Mouse (Mus musculus) MEL (cell line): Measurements from ENCODE around the gene Cpt1a.

ENCODE experiments used
- CHD1 ChIP-seq: IDR thresholded peaks from 2 replicates; pipeline ENCODE4 v1.6.1; 2012; ENCODE audit warnings: low read depth, mild to moderate bottlenecking, inconsistent platforms, low read length, improper control_type of control experiment
- CTCF ChIP-seq, 3 experiments: IDR thresholded peaks in 2 of 3; conservative IDR thresholded peaks in 1 of 3; 2 replicates each; pipeline ENCODE4 v1.5.1; 2011 to 2012; ENCODE audit warnings: low read length in 3 of 3, low read depth in 2 of 3, mild to moderate bottlenecking in 2 of 3, improper control_type of control experiment in 1 of 3, inconsistent platforms in 1 of 3, mixed read lengths in 1 of 3, moderate library complexity in 1 of 3; ENCODE audit not compliant: control insufficient read depth in 1 of 3, insufficient read depth in 1 of 3, poor library complexity in 1 of 3, severe bottlenecking in 1 of 3
- ETS1 ChIP-seq: IDR thresholded peaks from 2 replicates; pipeline ENCODE4 v1.6.1; 2012; ENCODE audit warnings: low read depth, mild to moderate bottlenecking, inconsistent platforms, low read length, improper control_type of control experiment, moderate library complexity
- GABPA ChIP-seq: IDR thresholded peaks from 2 replicates; pipeline ENCODE4 v1.6.1; 2012; ENCODE audit warnings: low read depth, mild to moderate bottlenecking, inconsistent platforms, low read length, improper control_type of control experiment, moderate library complexity
- MYC ChIP-seq: IDR thresholded peaks from 2 replicates; pipeline ENCODE4 v1.6.1; 2011; ENCODE audit warnings: low read depth, mild to moderate bottlenecking, low read length, improper control_type of control experiment, moderate library complexity
- POLR2A ChIP-seq, 2 experiments: IDR thresholded peaks; 2 replicates each; pipeline ENCODE4 v1.6.1; 2011 to 2012; ENCODE audit warnings: low read length in 2 of 2, mild to moderate bottlenecking in 2 of 2, control low read depth in 1 of 2, improper control_type of control experiment in 1 of 2, low read depth in 1 of 2, moderate library complexity in 1 of 2; ENCODE audit not compliant: control insufficient read depth in 1 of 2, insufficient read depth in 1 of 2, poor library complexity in 1 of 2
- RCOR1 ChIP-seq: IDR thresholded peaks from 2 replicates; pipeline ENCODE4 v1.6.1; 2012; ENCODE audit warnings: low read depth, mild to moderate bottlenecking, inconsistent platforms, low read length, improper control_type of control experiment
- TBP ChIP-seq: IDR thresholded peaks from 2 replicates; pipeline ENCODE4 v1.8.0; 2011; ENCODE audit warnings: low read depth, low read length, improper control_type of control experiment
- USF1 ChIP-seq: IDR thresholded peaks from 2 replicates; pipeline ENCODE4 v1.6.1; 2014; ENCODE audit warnings: low read depth, mild to moderate bottlenecking, inconsistent platforms, low read length, improper control_type of control experiment, moderate library complexity
- USF2 ChIP-seq, 2 experiments: IDR thresholded peaks; 2 replicates each; pipeline ENCODE4 v1.6.1; 2011 to 2012; ENCODE audit warnings: improper control_type of control experiment in 2 of 2, low read length in 2 of 2, borderline replicate concordance in 1 of 2, inconsistent platforms in 1 of 2, low read depth in 1 of 2, mild to moderate bottlenecking in 1 of 2; ENCODE audit not compliant: insufficient read depth in 1 of 2

DNA sequence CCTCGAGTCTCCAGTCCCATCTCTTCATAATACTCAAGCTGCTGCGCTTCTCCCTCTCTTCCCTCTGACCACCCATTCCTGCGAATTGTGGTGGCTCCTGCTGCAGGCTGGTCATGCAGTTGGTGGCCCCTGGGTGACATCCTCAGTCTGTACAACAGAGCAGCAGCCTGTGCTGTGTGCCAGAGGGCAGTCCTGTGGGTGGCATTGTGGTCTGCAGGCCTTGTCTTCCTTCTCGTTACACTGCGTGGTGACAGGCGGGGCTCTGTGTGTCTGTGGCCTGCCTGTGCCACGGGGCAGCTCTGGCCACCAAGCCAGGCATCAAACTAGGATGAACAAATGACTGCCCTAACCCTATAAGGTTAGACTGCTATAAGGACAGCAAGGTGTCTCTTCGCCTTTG lies 17.1 kb downstream of the Cpt1a start:
- TF ChIP-seq USF1 (no peak), ETS1 (no peak), CHD1 (no peak), TBP (no peak), CTCF (IDR thresholded peaks at IDR 0.05 in 2 of 3, conservative IDR thresholded peaks at IDR 0.05 in 1 of 3; ENCODE audit: control insufficient read depth in 1 of 3, insufficient read depth in 1 of 3, low read depth in 2 of 3, low read length in 3 of 3, poor library complexity in 1 of 3, severe bottlenecking in 1 of 3) (no peak), POLR2A (IDR thresholded peaks at IDR 0.05; ENCODE audit: control insufficient read depth in 1 of 2, insufficient read depth in 1 of 2, low read depth in 1 of 2, low read length in 2 of 2, poor library complexity in 1 of 2) (no peak), MYC (no peak), USF2 (IDR thresholded peaks at IDR 0.05; ENCODE audit: borderline replicate concordance in 1 of 2, insufficient read depth in 1 of 2, low read depth in 1 of 2, low read length in 2 of 2) (no peak), GABPA (no peak), RCOR1 (no peak)
